Mouse (Mus musculus): Measurements from ENCODE around the gene Fbxo9.

DNA sequence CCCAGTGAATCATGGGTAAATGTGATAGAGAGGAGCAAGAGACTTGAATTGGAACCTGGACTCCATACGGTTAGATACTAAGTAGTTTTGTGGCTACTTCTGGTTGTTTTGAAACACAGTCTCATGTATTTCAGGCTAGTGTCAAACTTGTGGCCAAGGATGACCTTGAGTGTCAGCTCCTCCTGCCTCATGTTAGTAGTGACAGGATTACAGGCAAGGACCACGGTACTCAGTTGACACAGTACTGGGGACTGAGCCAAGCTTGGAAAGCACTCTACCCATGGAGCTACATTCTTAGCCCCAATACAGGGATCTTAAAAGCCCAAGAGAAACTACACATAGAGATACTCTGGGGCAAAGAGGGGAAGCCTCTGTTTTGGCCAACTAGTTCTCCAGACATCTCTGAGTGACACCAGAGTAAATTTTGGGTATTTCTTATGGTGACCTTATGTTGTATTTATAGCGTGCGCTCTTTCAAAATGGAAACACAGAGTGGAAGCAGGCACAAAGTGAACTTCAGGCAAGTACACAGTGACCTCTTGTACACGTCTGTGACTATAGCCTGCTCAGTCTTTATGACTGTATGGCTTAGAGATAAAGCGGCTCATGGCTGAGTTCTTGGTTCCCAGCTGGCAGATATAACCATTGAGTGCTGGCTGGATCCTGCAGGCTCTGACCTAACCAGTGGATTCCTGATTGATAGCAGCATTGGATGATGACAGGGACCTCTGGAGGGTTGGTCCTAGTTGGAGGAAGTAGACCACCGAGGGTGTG is 14.3 kb upstream of the Fbxo9 start:
- no peak for TF ChIP-seq TAL1 (conservative IDR thresholded peaks at IDR 0.05; ENCODE audit: low read depth, low read length)
- no peak for TF ChIP-seq GATA2 (IDR thresholded peaks at IDR 0.05; ENCODE audit: borderline replicate concordance, low read depth, low read length)
- TF ChIP-seq GATA1 (IDR thresholded peaks at IDR 0.05; ENCODE audit: borderline replicate concordance, low read length): no peak
